Mouse (Mus musculus) limb, embryonic 14.5 days (tissue): Measurements from ENCODE around the gene Cyp4v3. TPM values are rescaled to one million over a fixed set of nuclear protein-coding genes. Genes with fewer than 3 reads are reported as not detected.

Source experiments
- ATAC-seq: fragments of 200-750 bp; cut with Nextera tagmentation; 2 replicates; pipeline ENCODE4 v1.8.0; 2017; ENCODE audit warnings: low read depth, moderate number of reproducible peaks, moderate TSS enrichment; ENCODE audit not compliant: low FRiP score
- DNase-seq: peaks from one replicate; pipeline ENCODE4 v3.0.0-alpha.2; 2015; ENCODE audit warnings: low spot score
- H3K27ac ChIP-seq: fragments of 300-500 bp; sonication (generic); replicated peaks from 2 replicates; pipeline ENCODE4 v1.5.1; 2014; ENCODE audit warnings: low read depth, mild to moderate bottlenecking, low read length, moderate library complexity, mixed read lengths
- H3K27me3 ChIP-seq: fragments of 300-500 bp; sonication (generic); 2 replicates; pipeline ENCODE4 v1.6.1; 2014; ENCODE audit warnings: low read length, mixed read lengths; ENCODE audit not compliant: control insufficient read depth, insufficient read depth
- H3K36me3 ChIP-seq: fragments of 300-500 bp; sonication (generic); 2 replicates; pipeline ENCODE4 v1.6.1; 2014; ENCODE audit warnings: mild to moderate bottlenecking, low read length, moderate library complexity, mixed read lengths; ENCODE audit not compliant: control insufficient read depth, insufficient read depth
- H3K4me1 ChIP-seq: fragments of 300-500 bp; sonication (generic); 2 replicates; pipeline ENCODE4 v1.6.1; 2014; ENCODE audit warnings: antibody characterized with exemption, low read length, mixed read lengths; ENCODE audit not compliant: control insufficient read depth, insufficient read depth
- H3K4me2 ChIP-seq: fragments of 300-500 bp; sonication (generic); replicated peaks from 2 replicates; pipeline ENCODE4 v1.6.1; 2014; ENCODE audit warnings: low read depth, mild to moderate bottlenecking, low read length, moderate library complexity; ENCODE audit not compliant: severe bottlenecking
- H3K4me3 ChIP-seq: fragments of 300-500 bp; sonication (generic); replicated peaks from 2 replicates; pipeline ENCODE4 v1.5.1; 2014; ENCODE audit warnings: low read length
- H3K9ac ChIP-seq: fragments of 300-500 bp; sonication (generic); 2 replicates; pipeline ENCODE4 v1.6.1; 2014; ENCODE audit warnings: mild to moderate bottlenecking, low read depth, low read length, moderate library complexity; ENCODE audit not compliant: severe bottlenecking
- H3K9me3 ChIP-seq: fragments of 300-500 bp; sonication (generic); 2 replicates; pipeline ENCODE4 v1.6.1; 2016; ENCODE audit warnings: low read length; ENCODE audit not compliant: control insufficient read depth
- POLR2A ChIP-seq: fragments of 200-500 bp; IDR thresholded peaks from 2 replicates; pipeline ENCODE4 v1.8.0; 2012; ENCODE audit warnings: inconsistent platforms, mild to moderate bottlenecking, moderate library complexity, borderline replicate concordance; ENCODE audit not compliant: insufficient read depth, insufficient read length; ENCODE audit errors: extremely low read depth
- WGBS: fragments of 180-500 bp; shearing (Covaris S2); extraction: QIAGEN DNeasy Blood & Tissue Kit; methylation state at CpG from one replicate; pipeline ENCODE4 v1.1.7; 2014; 5-methylcytosine and 5-hydroxymethylcytosine counted together
- polyA plus RNA-seq, 2 experiments: library from polyadenylated mRNA; depleted of rRNA in 1 of 2; stranded (reverse) in 1 of 2; unstranded in 1 of 2; fragments of >200 nt; fragmentation: Nextera tagmentation in 1 of 2; extraction: Ambion mirVana in 1 of 2; gene quantifications; 2 replicates each; pipeline versions ENCODE4 v1.2.1 to v1.2.3; 2012 to 2014

Cyp4v3 gene
- polyA plus RNA-seq, 2 experiments: 0.98 to 1.4 TPM

GRCm38 (mm10) chr8:45269056-45269455 is 64.0 kb downstream of the Cyp4v3 start:
- peaks cover 7% of the 10 kb centered on the region for H3K9me3 ChIP-seq
- ATAC-seq (no peak), DNase-seq (no peak)
- H3K9ac ChIP-seq: no peak overlapping the region
- no peaks in the 10 kb centered on the region for H3K4me1 ChIP-seq
- TF ChIP-seq POLR2A: no peak
- H3K4me2 ChIP-seq: no peak overlapping the region
- H3K4me3 ChIP-seq: no peak overlapping the region
- H3K27me3 ChIP-seq: no peaks in the 10 kb centered on the region
- no peak overlapping the region for H3K27ac ChIP-seq
- H3K36me3 ChIP-seq: no peaks in the 10 kb centered on the region

- TF ChIP-seq POLR2A: no peak
- H3K4me3 ChIP-seq: no peak overlapping the region
- no peak overlapping the region for H3K4me2 ChIP-seq
- no peak overlapping the region for H3K27ac ChIP-seq
- H3K36me3 ChIP-seq: no peaks in the 10 kb centered on the region
- no peak for ATAC-seq
- H3K4me1 ChIP-seq: no peaks in the 10 kb centered on the region
- H3K27me3 ChIP-seq: no peaks in the 10 kb centered on the region
- DNase-seq: no peak
- H3K9ac ChIP-seq: no peak overlapping the region
- peaks cover 7% of the 10 kb centered on the region for H3K9me3 ChIP-seq
Measured at GRCm38 (mm10) chr8:45268485-45268884, 64.5 kb downstream of the Cyp4v3 start.

GRCm38 (mm10) chr8:45267611-45268391 is 65.2 kb downstream of the Cyp4v3 start:
- DNase-seq (peak; percentile 20), ATAC-seq (no peak)
- no peak overlapping the region for H3K4me3 ChIP-seq
- peaks cover 7% of the 10 kb centered on the region for H3K9me3 ChIP-seq
- H3K27ac ChIP-seq: no peak overlapping the region
- H3K27me3 ChIP-seq: no peaks in the 10 kb centered on the region
- TF ChIP-seq POLR2A: no peak
- 62% methylated on average over 4 of the region's 4 CpGs for WGBS
- no peaks in the 10 kb centered on the region for H3K36me3 ChIP-seq
- H3K9ac ChIP-seq: no peak overlapping the region
- no peak overlapping the region for H3K4me2 ChIP-seq
- no peaks in the 10 kb centered on the region for H3K4me1 ChIP-seq

GRCm38 (mm10) chr8:45266993-45267392 is 66.0 kb downstream of the Cyp4v3 start:
- H3K4me2 ChIP-seq: no peak overlapping the region
- no peak for TF ChIP-seq POLR2A
- no peak overlapping the region for H3K9ac ChIP-seq
- no peaks in the 10 kb centered on the region for H3K4me1 ChIP-seq
- 52% methylated on average over 8 of the region's 8 CpGs for WGBS
- ATAC-seq (no peak), DNase-seq (peak; percentile 12)
- no peaks in the 10 kb centered on the region for H3K27me3 ChIP-seq
- H3K9me3 ChIP-seq: peaks cover 7% of the 10 kb centered on the region
- no peak overlapping the region for H3K27ac ChIP-seq
- H3K36me3 ChIP-seq: no peaks in the 10 kb centered on the region
- H3K4me3 ChIP-seq: no peak overlapping the region

GRCm38 (mm10) chr8:45264918-45265317 is 68.1 kb downstream of the Cyp4v3 start:
- peaks cover 7% of the 10 kb centered on the region for H3K9me3 ChIP-seq
- ATAC-seq: no peak

GRCm38 (mm10) chr8:45262851-45263250 is 70.2 kb downstream of the Cyp4v3 start:
- H3K27me3 ChIP-seq: no peaks in the 10 kb centered on the region
- 78% methylated on average over 3 of the region's 3 CpGs for WGBS
- no peak overlapping the region for H3K4me3 ChIP-seq
- no peak overlapping the region for H3K27ac ChIP-seq
- ATAC-seq: no peak
- no peak for TF ChIP-seq POLR2A
- H3K36me3 ChIP-seq: no peaks in the 10 kb centered on the region
- H3K4me1 ChIP-seq: no peaks in the 10 kb centered on the region
- no peak for DNase-seq
- peaks cover 7% of the 10 kb centered on the region for H3K9me3 ChIP-seq
- no peak overlapping the region for H3K9ac ChIP-seq
- H3K4me2 ChIP-seq: no peak overlapping the region

More at GRCm38 (mm10) chr8:45264918-45265317, 68.1 kb downstream of the Cyp4v3 start:
- Histone ChIP-seq H3K4me2 (no peak overlapping the region), H3K4me3 (no peak overlapping the region), H3K36me3 (no peaks in the 10 kb centered on the region), H3K4me1 (no peaks in the 10 kb centered on the region), H3K27me3 (no peaks in the 10 kb centered on the region), H3K9ac (no peak overlapping the region), H3K27ac (no peak overlapping the region)
- no peak for DNase-seq
- no peak for TF ChIP-seq POLR2A
- 80% methylated on average over 4 of the region's 4 CpGs for WGBS
